Mouse (Mus musculus): ENCODE data around the gene Gje1. TPM values are rescaled to one million over a fixed set of nuclear protein-coding genes. Genes with fewer than 3 reads are reported as not detected.

The Gje1 gene
- polyA plus RNA-seq, 1 experiment from 2014 or later, result not detected

GRCm38 (mm10) chr10:14705072-14706066, 12.6 kb downstream of the Gje1 start, which contains the start of the genes Vta1 and Nmbr:
Gene Vta1, minus strand, starts transcription at chr10:14705560.
Gene Nmbr, plus strand, starts transcription at chr10:14705591.
- Histone ChIP-seq H3K27ac (replicated peaks) (peak within 1 kb of the TSS; percentile 78), H3K4me1 (replicated peaks; ENCODE audit: control insufficient read depth, insufficient read depth) (peaks cover 6% of the 10 kb centered on the region; the same call in 1 of the 2 replicates), H3K9ac (ENCODE audit: low read length) (peak within 1 kb of the TSS; percentile 82), H3K36me3 (ENCODE audit: control insufficient read depth, insufficient read depth, low read length) (no peaks in the 10 kb centered on the region), H3K9me3 (ENCODE audit: control insufficient read depth, low read length) (no peaks in the 10 kb centered on the region), H3K4me2 (replicated peaks; ENCODE audit: low read depth) (peak within 1 kb of the TSS; percentile 58), H3K27me3 (ENCODE audit: control insufficient read depth, insufficient read depth, low read length) (no peaks in the 10 kb centered on the region), H3K4me3 (ENCODE audit: low read depth, low read length) (peak within 1 kb of the TSS; percentile 94)
- TF ChIP-seq EP300 (optimal IDR thresholded peaks at IDR 0.05), result peak; percentile 64
- peak; percentile 97 for TF ChIP-seq CTCF (IDR thresholded peaks at IDR 0.05; ENCODE audit: low read depth)
- under 1% methylated on average over 46 of the region's 50 CpGs for WGBS
- DNase-seq (ENCODE audit: low spot score), result peak; percentile 97
- ATAC-seq (ENCODE audit: low FRiP score, low TSS enrichment), result peak; percentile 99

GRCm38 (mm10) chr10:14703830-14704420, 14.1 kb downstream of the Gje1 start:
- Histone ChIP-seq H3K4me1 (replicated peaks; ENCODE audit: control insufficient read depth, insufficient read depth) (peaks cover 6% of the 10 kb centered on the region; the same call in 1 of the 2 replicates), H3K9me3 (ENCODE audit: control insufficient read depth, low read length) (no peaks in the 10 kb centered on the region), H3K27me3 (ENCODE audit: control insufficient read depth, insufficient read depth, low read length) (no peaks in the 10 kb centered on the region), H3K9ac (ENCODE audit: low read length) (no peak overlapping the region; the same call in 1 of the 2 replicates), H3K4me2 (replicated peaks; ENCODE audit: low read depth) (peak overlapping the region; percentile 58), H3K36me3 (ENCODE audit: control insufficient read depth, insufficient read depth, low read length) (no peaks in the 10 kb centered on the region), H3K27ac (replicated peaks) (no peak overlapping the region), H3K4me3 (ENCODE audit: low read depth, low read length) (peak overlapping the region; percentile 94; the same call in 1 of the 2 replicates)
- TF ChIP-seq EP300 (optimal IDR thresholded peaks at IDR 0.05) (no peak), CTCF (IDR thresholded peaks at IDR 0.05; ENCODE audit: low read depth) (no peak)
- DNase-seq (ENCODE audit: low spot score) (no peak), ATAC-seq (ENCODE audit: low FRiP score, low TSS enrichment) (no peak)
- WGBS, result 60% methylated on average over 4 of the region's 4 CpGs

GRCm38 (mm10) chr10:14703239-14703638, 14.8 kb downstream of the Gje1 start:
- Histone ChIP-seq H3K36me3 (ENCODE audit: control insufficient read depth, insufficient read depth, low read length) (no peaks in the 10 kb centered on the region), H3K9ac (ENCODE audit: low read length) (no peak overlapping the region), H3K4me1 (replicated peaks; ENCODE audit: control insufficient read depth, insufficient read depth) (peaks cover 6% of the 10 kb centered on the region; the same call in 1 of the 2 replicates), H3K4me2 (replicated peaks; ENCODE audit: low read depth) (no peak overlapping the region), H3K27ac (replicated peaks) (no peak overlapping the region), H3K4me3 (ENCODE audit: low read depth, low read length) (no peak overlapping the region), H3K27me3 (ENCODE audit: control insufficient read depth, insufficient read depth, low read length) (no peaks in the 10 kb centered on the region), H3K9me3 (ENCODE audit: control insufficient read depth, low read length) (no peaks in the 10 kb centered on the region)
- TF ChIP-seq CTCF (IDR thresholded peaks at IDR 0.05; ENCODE audit: low read depth), result no peak
- TF ChIP-seq EP300 (optimal IDR thresholded peaks at IDR 0.05), result no peak
- 89% methylated on average over 1 of the region's 1 CpGs for WGBS
- ATAC-seq (ENCODE audit: low FRiP score, low TSS enrichment) (no peak), DNase-seq (ENCODE audit: low spot score) (no peak)

- 0 out of 2 replicates have a peak, but pooled peaks cover 3% of the 10 kb centered on the region for H3K36me3 ChIP-seq (ENCODE audit: control insufficient read depth, insufficient read depth, low read length)
- no peak overlapping the region for H3K9ac ChIP-seq (ENCODE audit: low read length)
- no peak overlapping the region for H3K4me3 ChIP-seq (ENCODE audit: low read depth, low read length)
- no peak overlapping the region for H3K27ac ChIP-seq (replicated peaks)
- ATAC-seq (ENCODE audit: low FRiP score, low TSS enrichment) (no peak), DNase-seq (ENCODE audit: low spot score) (no peak)
- H3K27me3 ChIP-seq (ENCODE audit: control insufficient read depth, insufficient read depth, low read length), result no peaks in the 10 kb centered on the region
- H3K4me1 ChIP-seq (replicated peaks; ENCODE audit: control insufficient read depth, insufficient read depth), result no peaks in the 10 kb centered on the region
- no peak overlapping the region for H3K4me2 ChIP-seq (replicated peaks; ENCODE audit: low read depth)
- TF ChIP-seq CTCF (IDR thresholded peaks at IDR 0.05; ENCODE audit: low read depth) (no peak), EP300 (optimal IDR thresholded peaks at IDR 0.05) (no peak)
- WGBS, result 81% methylated on average over 3 of the region's 3 CpGs
- no peaks in the 10 kb centered on the region for H3K9me3 ChIP-seq (ENCODE audit: control insufficient read depth, low read length)
Measured at GRCm38 (mm10) chr10:14690349-14690748, 27.7 kb downstream of the Gje1 start.

- H3K9me3 ChIP-seq (ENCODE audit: control insufficient read depth, low read length), result no peaks in the 10 kb centered on the region
- no peak for DNase-seq (ENCODE audit: low spot score)
- H3K27me3 ChIP-seq (ENCODE audit: control insufficient read depth, insufficient read depth, low read length), result no peaks in the 10 kb centered on the region
- no peaks in the 10 kb centered on the region for H3K4me1 ChIP-seq (replicated peaks; ENCODE audit: control insufficient read depth, insufficient read depth)
- 65% methylated on average over 6 of the region's 6 CpGs for WGBS
- TF ChIP-seq CTCF (IDR thresholded peaks at IDR 0.05; ENCODE audit: low read depth) (no peak), EP300 (optimal IDR thresholded peaks at IDR 0.05) (no peak)
- no peak overlapping the region for H3K9ac ChIP-seq (ENCODE audit: low read length)
- 0 out of 2 replicates have a peak, but pooled peaks cover 3% of the 10 kb centered on the region for H3K36me3 ChIP-seq (ENCODE audit: control insufficient read depth, insufficient read depth, low read length)
- no peak for ATAC-seq (ENCODE audit: low FRiP score, low TSS enrichment)
- H3K27ac ChIP-seq (replicated peaks), result no peak overlapping the region
- no peak overlapping the region for H3K4me2 ChIP-seq (replicated peaks; ENCODE audit: low read depth)
- H3K4me3 ChIP-seq (ENCODE audit: low read depth, low read length), result no peak overlapping the region
Measured at GRCm38 (mm10) chr10:14688785-14689442, 29.1 kb downstream of the Gje1 start.
